In the genomic region with DNA sequence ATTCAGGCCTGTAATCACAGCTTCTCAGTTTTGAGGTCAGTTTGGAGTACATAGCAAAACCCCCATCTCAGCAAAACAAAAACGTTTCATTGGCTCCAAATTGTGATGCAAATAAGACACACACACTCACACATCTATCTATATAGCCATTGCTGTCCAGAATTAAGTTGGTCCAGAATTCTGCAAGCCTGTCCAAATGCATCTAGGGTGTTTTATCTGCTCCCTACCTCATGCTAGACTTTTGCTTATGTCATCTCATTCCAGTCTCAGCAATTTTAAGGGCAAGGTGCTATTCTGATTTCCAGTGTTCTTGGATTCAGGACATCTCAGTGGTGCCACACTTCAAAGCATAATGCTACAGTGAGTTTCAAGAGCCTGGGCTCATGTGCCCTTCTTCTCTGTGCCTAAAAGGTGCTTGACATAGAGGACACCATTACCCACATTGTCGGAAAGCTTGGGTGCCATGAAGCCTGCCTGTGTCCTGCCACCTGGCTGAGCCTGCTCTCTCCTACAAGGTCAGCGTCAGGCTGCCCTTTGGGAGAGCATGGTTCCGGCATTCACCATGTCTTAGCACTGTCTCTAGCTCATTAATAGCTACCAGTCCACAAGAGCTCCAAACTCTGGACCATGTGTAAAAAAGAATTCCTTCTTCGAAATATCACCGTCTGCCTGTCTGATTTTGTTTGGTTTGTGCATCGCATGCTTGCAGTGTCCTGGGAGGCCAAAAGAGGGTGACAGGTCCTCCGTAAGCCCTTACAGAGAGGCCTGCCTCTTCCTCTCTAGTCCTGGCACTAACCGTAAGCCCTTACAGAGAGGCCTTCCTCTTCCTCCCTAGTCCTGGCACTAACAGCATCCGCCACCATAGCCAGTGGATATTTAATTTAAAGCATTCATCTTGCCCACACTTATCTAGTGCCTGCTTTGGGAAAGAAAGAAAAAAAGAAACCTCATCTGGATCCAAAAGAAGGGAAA, we compare ENCODE assay signal across 8 mouse cellular contexts. TPM values are rescaled to one million over a fixed set of nuclear protein-coding genes. Genes with fewer than 3 reads are reported as not detected.
DNase-seq lines count a peak whose midpoint lies in the region; ATAC-seq and TF ChIP-seq lines count a peak whose summit lies in the region.

No protein-coding gene starts in this region.

- no peak for TF ChIP-seq POLR2A in olfactory bulb, adult 2 months (IDR thresholded peaks at IDR 0.05; ENCODE audit: insufficient read depth, low read depth, low read length)

- peak overlapping the region; percentile 100 for H3K27ac ChIP-seq in lung, embryonic 16.5 days (ENCODE audit: low read length)
- H3K27ac ChIP-seq in forebrain, embryonic 13.5 days: peak overlapping the region; percentile 99
- peak overlapping the region; percentile 100 for H3K27ac ChIP-seq in limb, embryonic 13.5 days
- H3K27ac ChIP-seq in olfactory bulb, adult 2 months (ENCODE audit: insufficient read depth, low read depth, low read length): peak overlapping the region; percentile 80

- no peaks in the 10 kb centered on the region for H3K27me3 ChIP-seq in lung, embryonic 16.5 days (ENCODE audit: control insufficient read depth, insufficient read depth, low read depth, low read length)
- H3K27me3 ChIP-seq in forebrain, embryonic 13.5 days: no peaks in the 10 kb centered on the region
- no peaks in the 10 kb centered on the region for H3K27me3 ChIP-seq in limb, embryonic 13.5 days

- H3K36me3 ChIP-seq in lung, embryonic 16.5 days (ENCODE audit: control insufficient read depth, insufficient read depth, low read length): peaks cover 14% of the 10 kb centered on the region
- H3K36me3 ChIP-seq in forebrain, embryonic 13.5 days (ENCODE audit: poor library complexity, severe bottlenecking): peaks cover 18% of the 10 kb centered on the region; the same call in 1 of the 2 replicates
- H3K36me3 ChIP-seq in limb, embryonic 13.5 days: peaks cover 18% of the 10 kb centered on the region

- DNase-seq in lung, postnatal 36 days: no peak
- DNase-seq in cerebellum, postnatal 25 days: no peak
- DNase-seq in embryo, embryonic 11 days: no peak

- H3K9me3 ChIP-seq in lung, embryonic 16.5 days (ENCODE audit: control insufficient read depth, low read length): no peaks in the 10 kb centered on the region
- H3K9me3 ChIP-seq in forebrain, embryonic 13.5 days (replicated peaks): no peaks in the 10 kb centered on the region
- no peaks in the 10 kb centered on the region for H3K9me3 ChIP-seq in limb, embryonic 13.5 days

- H3K4me2 ChIP-seq in lung, embryonic 16.5 days (ENCODE audit: low read depth, low read length): peak overlapping the region; percentile 66
- peak overlapping the region; percentile 84 for H3K4me2 ChIP-seq in forebrain, embryonic 13.5 days
- peak overlapping the region; percentile 92; the same call in 1 of the 2 replicates for H3K4me2 ChIP-seq in limb, embryonic 13.5 days (replicated peaks)

- peak overlapping the region; percentile 96 for H3K9ac ChIP-seq in lung, embryonic 16.5 days (ENCODE audit: low read length)
- H3K9ac ChIP-seq in forebrain, embryonic 13.5 days: peak overlapping the region; percentile 95
- H3K9ac ChIP-seq in limb, embryonic 13.5 days: 0 out of 2 replicates have a peak overlapping the region, but pooled peaks have one; percentile 78

- peaks cover 43% of the 10 kb centered on the region for H3K4me1 ChIP-seq in lung, embryonic 16.5 days (replicated peaks; ENCODE audit: control insufficient read depth, insufficient read depth, low read length)
- H3K4me1 ChIP-seq in forebrain, embryonic 13.5 days: peaks cover 55% of the 10 kb centered on the region
- peaks cover 54% of the 10 kb centered on the region for H3K4me1 ChIP-seq in limb, embryonic 13.5 days
- H3K4me1 ChIP-seq in olfactory bulb, adult 2 months (ENCODE audit: control insufficient read depth, insufficient read depth, low read length): peaks cover 18% of the 10 kb centered on the region

- no peak for TF ChIP-seq CTCF in olfactory bulb, adult 2 months (IDR thresholded peaks at IDR 0.05; ENCODE audit: insufficient read depth, low read depth, low read length)

- H3K4me3 ChIP-seq in lung, embryonic 16.5 days (ENCODE audit: low read length): peak overlapping the region; percentile 86
- H3K4me3 ChIP-seq in forebrain, embryonic 13.5 days: no peak overlapping the region
- peak overlapping the region; percentile 79 for H3K4me3 ChIP-seq in limb, embryonic 13.5 days
- H3K4me3 ChIP-seq in olfactory bulb, adult 2 months (ENCODE audit: insufficient read depth, low read depth, low read length): no peak overlapping the region

- no peak for ATAC-seq in lung, embryonic 16.5 days (ENCODE audit: low read depth)
- ATAC-seq in forebrain, embryonic 13.5 days: no peak
- ATAC-seq in limb, embryonic 13.5 days (ENCODE audit: low FRiP score, low read depth): no peak
- ATAC-seq in inflammation-experienced regulatory T-cells, adult 6 months: no peak

- WGBS in lung, embryonic 16.5 days: 72% methylated on average over 10 of the region's 10 CpGs
- 78% methylated on average over 10 of the region's 10 CpGs for WGBS in forebrain, embryonic 13.5 days
- 87% methylated on average over 10 of the region's 10 CpGs for WGBS in limb, embryonic 13.5 days
- 80% methylated on average over 10 of the region's 10 CpGs for WGBS in olfactory bulb, adult 2 months

RNA-seq across cellular contexts. Expression of a gene that starts 1.2 kb away (rescaled TPM):
- 217 and 224 TPM in 2 replicates for polyA plus RNA-seq in lung, embryonic 16.5 days (2015; fragmentation: Nextera tagmentation; extraction: Ambion mirVana)
- polyA plus RNA-seq in forebrain, embryonic 13.5 days (2015; fragmentation: Nextera tagmentation; extraction: Ambion mirVana): 180 and 185 TPM in 2 replicates
- 192 and 195 TPM in 2 replicates for polyA plus RNA-seq in limb, embryonic 13.5 days (2015; fragmentation: Nextera tagmentation; extraction: Ambion mirVana)
- polyA plus RNA-seq in olfactory bulb, adult 2 months (2012; ENCODE audit: insufficient read depth, insufficient read length, low replicate concordance, missing spikeins): not detected in 2 replicates
- 100 to 1,000 TPM; 177 to 235 (median 211) TPM for polyA plus RNA-seq in inflammation-experienced regulatory T-cells, adult 6 months (2017; shearing (Covaris generic))

RNA-seq across cellular contexts. Expression of a gene that starts 19.3 kb away (rescaled TPM):
- 245 and 264 TPM in 2 replicates for polyA plus RNA-seq in lung, embryonic 16.5 days (2015; fragmentation: Nextera tagmentation; extraction: Ambion mirVana)
- polyA plus RNA-seq in forebrain, embryonic 13.5 days (2015; fragmentation: Nextera tagmentation; extraction: Ambion mirVana): 341 and 352 TPM in 2 replicates
- 323 and 330 TPM in 2 replicates for polyA plus RNA-seq in limb, embryonic 13.5 days (2015; fragmentation: Nextera tagmentation; extraction: Ambion mirVana)
- polyA plus RNA-seq in olfactory bulb, adult 2 months (2012; ENCODE audit: insufficient read depth, insufficient read length, low replicate concordance, missing spikeins): not detected in 2 replicates
- 100 to 1,000 TPM; 184 to 209 (median 207) TPM for polyA plus RNA-seq in inflammation-experienced regulatory T-cells, adult 6 months (2017; shearing (Covaris generic))

RNA-seq across cellular contexts. Expression of a gene that starts 20.3 kb away (rescaled TPM):
- 1.3 TPM in 2 replicates for polyA plus RNA-seq in lung, embryonic 16.5 days (2015; fragmentation: Nextera tagmentation; extraction: Ambion mirVana)
- polyA plus RNA-seq in forebrain, embryonic 13.5 days (2015; fragmentation: Nextera tagmentation; extraction: Ambion mirVana): 0.13 and 0.21 TPM in 2 replicates
- 0.32 and 0.51 TPM in 2 replicates for polyA plus RNA-seq in limb, embryonic 13.5 days (2015; fragmentation: Nextera tagmentation; extraction: Ambion mirVana)
- not detected in 2 replicates for polyA plus RNA-seq in olfactory bulb, adult 2 months (2012; ENCODE audit: insufficient read depth, insufficient read length, low replicate concordance, missing spikeins)
- 1 to 10 TPM; 1.9 to 8.0 (median 7.0) TPM for polyA plus RNA-seq in inflammation-experienced regulatory T-cells, adult 6 months (2017; shearing (Covaris generic))

RNA-seq across cellular contexts. Expression of a gene that starts 45.7 kb away (rescaled TPM):
- polyA plus RNA-seq in lung, embryonic 16.5 days (2015; fragmentation: Nextera tagmentation; extraction: Ambion mirVana): 76.4 and 94.8 TPM in 2 replicates
- polyA plus RNA-seq in forebrain, embryonic 13.5 days (2015; fragmentation: Nextera tagmentation; extraction: Ambion mirVana): 41.7 and 56.6 TPM in 2 replicates
- polyA plus RNA-seq in limb, embryonic 13.5 days (2015; fragmentation: Nextera tagmentation; extraction: Ambion mirVana): 69.0 and 73.8 TPM in 2 replicates
- not detected in 2 replicates for polyA plus RNA-seq in olfactory bulb, adult 2 months (2012; ENCODE audit: insufficient read depth, insufficient read length, low replicate concordance, missing spikeins)
- polyA plus RNA-seq in inflammation-experienced regulatory T-cells, adult 6 months (2017; shearing (Covaris generic)): 100 to 1,000 TPM in 1 of 3 experiments, 10 to 100 TPM in 2; 81.7 to 101 (median 98.9) TPM

Comparison
In these comparisons a context has a peak if more than half of its experiments do, and no peak if none do; other contexts are left out.
1. H3K4me3 ChIP-seq: peak in lung, embryonic 16.5 days (single experiment) and limb, embryonic 13.5 days (single experiment); none in forebrain, embryonic 13.5 days (single experiment) and olfactory bulb, adult 2 months (single experiment).
2. Peak in every context shown above with its lines, with median percentiles within 50 percentile points of each other: H3K27ac ChIP-seq, H3K4me2 ChIP-seq and H3K9ac ChIP-seq.